Mouse (Mus musculus) intestine, embryonic 15.5 days (tissue): ENCODE data around the gene Tex21. TPM values are rescaled to one million over a fixed set of nuclear protein-coding genes. Genes with fewer than 3 reads are reported as not detected.
A peak's percentile ranks its signal among the peaks of the same experiment; 100 is the strongest.

Experiments used
- ATAC-seq: fragments of 200-750 bp; cut with Nextera tagmentation; 2 replicates; pipeline ENCODE4 v1.8.0; 2017; ENCODE audit warnings: moderate TSS enrichment, moderate library complexity
- H3K27ac ChIP-seq: fragments of 300-500 bp; sonication (generic); 2 replicates; pipeline ENCODE4 v1.5.1; 2015; ENCODE audit warnings: mild to moderate bottlenecking, inconsistent platforms
- H3K27me3 ChIP-seq: fragments of 300-500 bp; sonication (generic); replicated peaks from 2 replicates; pipeline ENCODE4 v1.6.1; 2015; ENCODE audit warnings: inconsistent platforms
- H3K36me3 ChIP-seq: fragments of 300-500 bp; sonication (generic); 2 replicates; pipeline ENCODE4 v1.6.1; 2015; ENCODE audit warnings: inconsistent platforms
- H3K4me1 ChIP-seq: fragments of 300-500 bp; sonication (generic); replicated peaks from 2 replicates; pipeline ENCODE4 v1.6.1; 2015; ENCODE audit warnings: inconsistent platforms
- H3K4me2 ChIP-seq: fragments of 300-500 bp; sonication (generic); replicated peaks from 2 replicates; pipeline ENCODE4 v1.6.1; 2015; ENCODE audit warnings: mild to moderate bottlenecking, inconsistent platforms
- H3K4me3 ChIP-seq: fragments of 300-500 bp; sonication (generic); replicated peaks from 2 replicates; pipeline ENCODE4 v1.5.1; 2015; ENCODE audit warnings: inconsistent platforms
- H3K9ac ChIP-seq: fragments of 300-500 bp; sonication (generic); 2 replicates; pipeline ENCODE4 v1.6.1; 2015; ENCODE audit warnings: inconsistent platforms
- H3K9me3 ChIP-seq: fragments of 300-500 bp; sonication (generic); 2 replicates; pipeline ENCODE4 v1.6.1; 2016; ENCODE audit warnings: inconsistent platforms
- WGBS: fragments of 180-500 bp; shearing (Covaris S2); methylation state at CpG from one replicate; pipeline ENCODE4 v1.1.7; 2015; 5-methylcytosine and 5-hydroxymethylcytosine counted together
- polyA plus RNA-seq: library from polyadenylated mRNA; unstranded; fragments of >200 nt; fragmentation: Nextera tagmentation; extraction: Ambion mirVana; gene quantifications from 2 replicates; pipeline ENCODE4 v1.2.1, GENCODE M21; 2015

Tex21 gene
- polyA plus RNA-seq, 1 experiment from 2014 or later = not detected

GRCm38 (mm10) chr12:76255499-76255875, 8.9 kb upstream of the Tex21 start:
- 0 out of 2 replicates have a peak, but pooled peaks cover 3% of the 10 kb centered on the region for H3K4me1 ChIP-seq
- no peaks in the 10 kb centered on the region for H3K9me3 ChIP-seq
- under 1% methylated on average over 11 of the region's 11 CpGs for WGBS
- peak overlapping the region; percentile 90 for H3K4me2 ChIP-seq
- peak; percentile 44 for ATAC-seq
- no peaks in the 10 kb centered on the region for H3K36me3 ChIP-seq
- no peaks in the 10 kb centered on the region for H3K27me3 ChIP-seq
- H3K27ac ChIP-seq = peak overlapping the region; percentile 67
- peak overlapping the region; percentile 66 for H3K9ac ChIP-seq
- peak overlapping the region; percentile 66 for H3K4me3 ChIP-seq

- H3K9ac ChIP-seq = peak within 1 kb of the TSS; percentile 66
- H3K27me3 ChIP-seq = no peaks in the 10 kb centered on the region
- H3K36me3 ChIP-seq = no peaks in the 10 kb centered on the region
- peak within 1 kb of the TSS; percentile 66 for H3K4me3 ChIP-seq
- H3K27ac ChIP-seq = peak within 1 kb of the TSS; percentile 67
- H3K4me2 ChIP-seq = peak within 1 kb of the TSS; percentile 90
- 0 out of 2 replicates have a peak, but pooled peaks cover 3% of the 10 kb centered on the region for H3K4me1 ChIP-seq
- WGBS = 1% methylated on average over 43 of the region's 43 CpGs
- peak; percentile 99 for ATAC-seq
- no peaks in the 10 kb centered on the region for H3K9me3 ChIP-seq
These were observed 8.4 kb upstream of the Tex21 start, which contains the start of gene Mthfd1 for GRCm38 (mm10) chr12:76254725-76255498. TSS of gene Mthfd1 (plus strand) at chr12:76255298.

- Histone ChIP-seq H3K4me3 (no peak overlapping the region), H3K27ac (no peak overlapping the region), H3K27me3 (no peaks in the 10 kb centered on the region), H3K36me3 (no peaks in the 10 kb centered on the region), H3K4me1 (0 out of 2 replicates have a peak, but pooled peaks cover 3% of the 10 kb centered on the region), H3K9ac (no peak overlapping the region), H3K9me3 (no peaks in the 10 kb centered on the region), H3K4me2 (no peak overlapping the region)
- WGBS = 73% methylated on average over 8 of the region's 8 CpGs
- ATAC-seq = no peak
These were observed 7.4 kb upstream of the Tex21 start for GRCm38 (mm10) chr12:76253991-76254390.

- Histone ChIP-seq H3K4me3 (no peak overlapping the region), H3K9me3 (no peaks in the 10 kb centered on the region), H3K27ac (no peak overlapping the region), H3K9ac (no peak overlapping the region), H3K4me1 (0 out of 2 replicates have a peak, but pooled peaks cover 3% of the 10 kb centered on the region), H3K4me2 (no peak overlapping the region), H3K27me3 (no peaks in the 10 kb centered on the region), H3K36me3 (no peaks in the 10 kb centered on the region)
- no peak for ATAC-seq
- 87% methylated on average over 2 of the region's 2 CpGs for WGBS
These were observed 7.0 kb upstream of the Tex21 start for GRCm38 (mm10) chr12:76253591-76253990.

- Histone ChIP-seq H3K36me3 (no peaks in the 10 kb centered on the region), H3K27ac (no peak overlapping the region), H3K9ac (no peak overlapping the region), H3K4me3 (no peak overlapping the region), H3K4me1 (0 out of 2 replicates have a peak, but pooled peaks cover 3% of the 10 kb centered on the region), H3K9me3 (no peaks in the 10 kb centered on the region), H3K4me2 (no peak overlapping the region), H3K27me3 (no peaks in the 10 kb centered on the region)
- no peak for ATAC-seq
- 79% methylated on average over 1 of the region's 1 CpGs for WGBS
These were observed 6.5 kb upstream of the Tex21 start for GRCm38 (mm10) chr12:76253090-76253489.

- no peak overlapping the region for H3K4me2 ChIP-seq
- H3K4me3 ChIP-seq = no peak overlapping the region
- H3K9me3 ChIP-seq = no peaks in the 10 kb centered on the region
- no peak overlapping the region for H3K27ac ChIP-seq
- H3K27me3 ChIP-seq = no peaks in the 10 kb centered on the region
- WGBS = 83% methylated on average over 8 of the region's 8 CpGs
- H3K9ac ChIP-seq = no peak overlapping the region
- ATAC-seq = no peak
- no peaks in the 10 kb centered on the region for H3K36me3 ChIP-seq
- H3K4me1 ChIP-seq = no peaks in the 10 kb centered on the region
These were observed 1.6 kb downstream of the Tex21 start for GRCm38 (mm10) chr12:76244981-76245380.

GRCm38 (mm10) chr12:76241833-76242232, 4.7 kb downstream of the Tex21 start:
- ATAC-seq = no peak
- H3K9me3 ChIP-seq = no peaks in the 10 kb centered on the region
- WGBS = 50% methylated on average over 5 of the region's 5 CpGs
- H3K27me3 ChIP-seq = no peaks in the 10 kb centered on the region
- no peak overlapping the region for H3K27ac ChIP-seq
- H3K9ac ChIP-seq = no peak overlapping the region
- no peak overlapping the region for H3K4me3 ChIP-seq
- H3K4me2 ChIP-seq = no peak overlapping the region
- H3K4me1 ChIP-seq = no peaks in the 10 kb centered on the region
- no peaks in the 10 kb centered on the region for H3K36me3 ChIP-seq

- 70% methylated on average over 3 of the region's 3 CpGs for WGBS
- H3K4me1 ChIP-seq = no peaks in the 10 kb centered on the region
- no peaks in the 10 kb centered on the region for H3K9me3 ChIP-seq
- no peaks in the 10 kb centered on the region for H3K27me3 ChIP-seq
- H3K4me2 ChIP-seq = no peak overlapping the region
- H3K27ac ChIP-seq = no peak overlapping the region
- no peaks in the 10 kb centered on the region for H3K36me3 ChIP-seq
- no peak for ATAC-seq
- H3K9ac ChIP-seq = no peak overlapping the region
- no peak overlapping the region for H3K4me3 ChIP-seq
These were observed 5.5 kb downstream of the Tex21 start for GRCm38 (mm10) chr12:76241084-76241483.

- Histone ChIP-seq H3K4me3 (no peak overlapping the region), H3K9me3 (no peaks in the 10 kb centered on the region), H3K4me2 (no peak overlapping the region), H3K4me1 (no peaks in the 10 kb centered on the region), H3K9ac (no peak overlapping the region), H3K36me3 (no peaks in the 10 kb centered on the region), H3K27ac (no peak overlapping the region), H3K27me3 (no peaks in the 10 kb centered on the region)
- no peak for ATAC-seq
- 80% methylated on average over 3 of the region's 3 CpGs for WGBS
These were observed 5.9 kb downstream of the Tex21 start for GRCm38 (mm10) chr12:76240670-76241069.

GRCm38 (mm10) chr12:76239839-76240571, 6.5 kb downstream of the Tex21 start:
- H3K36me3 ChIP-seq = no peaks in the 10 kb centered on the region
- H3K9ac ChIP-seq = no peak overlapping the region
- WGBS = 52% methylated on average over 7 of the region's 7 CpGs
- H3K9me3 ChIP-seq = no peaks in the 10 kb centered on the region
- no peak overlapping the region for H3K4me2 ChIP-seq
- no peaks in the 10 kb centered on the region for H3K4me1 ChIP-seq
- no peaks in the 10 kb centered on the region for H3K27me3 ChIP-seq
- ATAC-seq = no peak
- H3K27ac ChIP-seq = no peak overlapping the region
- no peak overlapping the region for H3K4me3 ChIP-seq

GRCm38 (mm10) chr12:76239145-76239838, 7.3 kb downstream of the Tex21 start:
- no peaks in the 10 kb centered on the region for H3K27me3 ChIP-seq
- no peak overlapping the region for H3K4me3 ChIP-seq
- no peak overlapping the region for H3K4me2 ChIP-seq
- H3K9ac ChIP-seq = no peak overlapping the region
- no peaks in the 10 kb centered on the region for H3K4me1 ChIP-seq
- no peaks in the 10 kb centered on the region for H3K9me3 ChIP-seq
- no peaks in the 10 kb centered on the region for H3K36me3 ChIP-seq
- H3K27ac ChIP-seq = no peak overlapping the region
- no peak for ATAC-seq
- 66% methylated on average over 10 of the region's 10 CpGs for WGBS

GRCm38 (mm10) chr12:76235253-76235652, 11.3 kb downstream of the Tex21 start:
- Histone ChIP-seq H3K9me3 (no peaks in the 10 kb centered on the region), H3K4me3 (no peak overlapping the region), H3K4me1 (no peaks in the 10 kb centered on the region), H3K27me3 (no peaks in the 10 kb centered on the region), H3K9ac (no peak overlapping the region), H3K4me2 (no peak overlapping the region), H3K36me3 (no peaks in the 10 kb centered on the region), H3K27ac (no peak overlapping the region)
- 86% methylated on average over 6 of the region's 6 CpGs for WGBS
- ATAC-seq = no peak
